Mouse (Mus musculus): ENCODE data around the gene Mef2c. TPM values are rescaled to one million over a fixed set of nuclear protein-coding genes. Genes with fewer than 3 reads are reported as not detected.
A peak's percentile ranks its signal among the peaks of the same experiment; 100 is the strongest.

The Mef2c gene
- polyA plus RNA-seq, 1 experiment from 2014 or later, result 30.6 TPM

- Histone ChIP-seq H3K27me3 (replicated peaks; ENCODE audit: control insufficient read depth, insufficient read depth, low read length) (no peaks in the 10 kb centered on the region), H3K4me1 (ENCODE audit: control insufficient read depth, insufficient read depth, low read length) (0 out of 2 replicates have a peak, but pooled peaks cover 2% of the 10 kb centered on the region), H3K27ac (ENCODE audit: low read length) (no peak overlapping the region), H3K9me3 (ENCODE audit: control insufficient read depth, low read length) (no peaks in the 10 kb centered on the region), H3K9ac (ENCODE audit: low read depth, low read length) (no peak overlapping the region), H3K4me2 (ENCODE audit: low read depth, low read length) (no peak overlapping the region), H3K4me3 (ENCODE audit: low read length) (no peak overlapping the region), H3K36me3 (ENCODE audit: control insufficient read depth, insufficient read depth, low read length) (no peaks in the 10 kb centered on the region)
- 81% methylated on average over 4 of the region's 4 CpGs for WGBS
- no peak for ATAC-seq
Observed at GRCm38 (mm10) chr13:83530889-83531288, 27.1 kb downstream of the Mef2c start.

- H3K36me3 ChIP-seq (ENCODE audit: control insufficient read depth, insufficient read depth, low read length), result no peaks in the 10 kb centered on the region
- H3K4me1 ChIP-seq (ENCODE audit: control insufficient read depth, insufficient read depth, low read length), result no peaks in the 10 kb centered on the region
- H3K27ac ChIP-seq (ENCODE audit: low read length), result no peak overlapping the region
- no peaks in the 10 kb centered on the region for H3K27me3 ChIP-seq (replicated peaks; ENCODE audit: control insufficient read depth, insufficient read depth, low read length)
- 47% methylated on average over 8 of the region's 8 CpGs for WGBS
- no peak overlapping the region for H3K4me3 ChIP-seq (ENCODE audit: low read length)
- H3K9me3 ChIP-seq (ENCODE audit: control insufficient read depth, low read length), result no peaks in the 10 kb centered on the region
- peak; percentile 72 for ATAC-seq
- no peak overlapping the region for H3K9ac ChIP-seq (ENCODE audit: low read depth, low read length)
- H3K4me2 ChIP-seq (ENCODE audit: low read depth, low read length), result no peak overlapping the region
Observed at GRCm38 (mm10) chr13:83531968-83532591, 28.2 kb downstream of the Mef2c start.

GRCm38 (mm10) chr13:83536361-83536760, 32.5 kb downstream of the Mef2c start:
- H3K4me1 ChIP-seq (ENCODE audit: control insufficient read depth, insufficient read depth, low read length), result no peaks in the 10 kb centered on the region
- ATAC-seq, result no peak
- H3K4me3 ChIP-seq (ENCODE audit: low read length), result no peak overlapping the region
- no peaks in the 10 kb centered on the region for H3K36me3 ChIP-seq (ENCODE audit: control insufficient read depth, insufficient read depth, low read length)
- no peak overlapping the region for H3K4me2 ChIP-seq (ENCODE audit: low read depth, low read length)
- no peak overlapping the region for H3K27ac ChIP-seq (ENCODE audit: low read length)
- 70% methylated on average over 3 of the region's 3 CpGs for WGBS
- H3K9ac ChIP-seq (ENCODE audit: low read depth, low read length), result no peak overlapping the region
- no peaks in the 10 kb centered on the region for H3K27me3 ChIP-seq (replicated peaks; ENCODE audit: control insufficient read depth, insufficient read depth, low read length)
- no peaks in the 10 kb centered on the region for H3K9me3 ChIP-seq (ENCODE audit: control insufficient read depth, low read length)

GRCm38 (mm10) chr13:83537163-83537562, 33.3 kb downstream of the Mef2c start:
- Histone ChIP-seq H3K9ac (ENCODE audit: low read depth, low read length) (no peak overlapping the region), H3K27ac (ENCODE audit: low read length) (no peak overlapping the region), H3K9me3 (ENCODE audit: control insufficient read depth, low read length) (no peaks in the 10 kb centered on the region), H3K4me1 (ENCODE audit: control insufficient read depth, insufficient read depth, low read length) (no peaks in the 10 kb centered on the region), H3K4me3 (ENCODE audit: low read length) (no peak overlapping the region), H3K27me3 (replicated peaks; ENCODE audit: control insufficient read depth, insufficient read depth, low read length) (no peaks in the 10 kb centered on the region), H3K4me2 (ENCODE audit: low read depth, low read length) (no peak overlapping the region), H3K36me3 (ENCODE audit: control insufficient read depth, insufficient read depth, low read length) (no peaks in the 10 kb centered on the region)
- no peak for ATAC-seq
- WGBS, result 56% methylated on average over 5 of the region's 5 CpGs

GRCm38 (mm10) chr13:83539921-83540320, 36.1 kb downstream of the Mef2c start:
- no peak overlapping the region for H3K27ac ChIP-seq (ENCODE audit: low read length)
- H3K4me1 ChIP-seq (ENCODE audit: control insufficient read depth, insufficient read depth, low read length), result no peaks in the 10 kb centered on the region
- no peaks in the 10 kb centered on the region for H3K36me3 ChIP-seq (ENCODE audit: control insufficient read depth, insufficient read depth, low read length)
- H3K9ac ChIP-seq (ENCODE audit: low read depth, low read length), result no peak overlapping the region
- no peak overlapping the region for H3K4me2 ChIP-seq (ENCODE audit: low read depth, low read length)
- no peak for ATAC-seq
- H3K9me3 ChIP-seq (ENCODE audit: control insufficient read depth, low read length), result no peaks in the 10 kb centered on the region
- H3K4me3 ChIP-seq (ENCODE audit: low read length), result no peak overlapping the region
- no peaks in the 10 kb centered on the region for H3K27me3 ChIP-seq (replicated peaks; ENCODE audit: control insufficient read depth, insufficient read depth, low read length)

- no peak overlapping the region for H3K27ac ChIP-seq (ENCODE audit: low read length)
- H3K4me1 ChIP-seq (ENCODE audit: control insufficient read depth, insufficient read depth, low read length), result no peaks in the 10 kb centered on the region
- WGBS, result 68% methylated on average over 5 of the region's 5 CpGs
- no peaks in the 10 kb centered on the region for H3K9me3 ChIP-seq (ENCODE audit: control insufficient read depth, low read length)
- H3K36me3 ChIP-seq (ENCODE audit: control insufficient read depth, insufficient read depth, low read length), result no peaks in the 10 kb centered on the region
- H3K4me3 ChIP-seq (ENCODE audit: low read length), result no peak overlapping the region
- no peak for ATAC-seq
- H3K27me3 ChIP-seq (replicated peaks; ENCODE audit: control insufficient read depth, insufficient read depth, low read length), result no peaks in the 10 kb centered on the region
- H3K4me2 ChIP-seq (ENCODE audit: low read depth, low read length), result no peak overlapping the region
- H3K9ac ChIP-seq (ENCODE audit: low read depth, low read length), result no peak overlapping the region
Observed at GRCm38 (mm10) chr13:83542666-83543065, 38.8 kb downstream of the Mef2c start.

- Histone ChIP-seq H3K4me3 (ENCODE audit: low read length) (no peak overlapping the region), H3K9ac (ENCODE audit: low read depth, low read length) (no peak overlapping the region), H3K9me3 (ENCODE audit: control insufficient read depth, low read length) (no peaks in the 10 kb centered on the region), H3K4me2 (ENCODE audit: low read depth, low read length) (no peak overlapping the region), H3K36me3 (ENCODE audit: control insufficient read depth, insufficient read depth, low read length) (no peaks in the 10 kb centered on the region), H3K27me3 (replicated peaks; ENCODE audit: control insufficient read depth, insufficient read depth, low read length) (no peaks in the 10 kb centered on the region), H3K27ac (ENCODE audit: low read length) (no peak overlapping the region), H3K4me1 (ENCODE audit: control insufficient read depth, insufficient read depth, low read length) (no peaks in the 10 kb centered on the region)
- WGBS, result 70% methylated on average over 4 of the region's 4 CpGs
- ATAC-seq, result no peak
Observed at GRCm38 (mm10) chr13:83544707-83545106, 40.9 kb downstream of the Mef2c start.

GRCm38 (mm10) chr13:83546876-83547275, 43.0 kb downstream of the Mef2c start:
- Histone ChIP-seq H3K27me3 (replicated peaks; ENCODE audit: control insufficient read depth, insufficient read depth, low read length) (no peaks in the 10 kb centered on the region), H3K36me3 (ENCODE audit: control insufficient read depth, insufficient read depth, low read length) (no peaks in the 10 kb centered on the region), H3K4me2 (ENCODE audit: low read depth, low read length) (no peak overlapping the region), H3K9ac (ENCODE audit: low read depth, low read length) (no peak overlapping the region), H3K9me3 (ENCODE audit: control insufficient read depth, low read length) (no peaks in the 10 kb centered on the region), H3K4me3 (ENCODE audit: low read length) (no peak overlapping the region), H3K27ac (ENCODE audit: low read length) (no peak overlapping the region), H3K4me1 (ENCODE audit: control insufficient read depth, insufficient read depth, low read length) (no peaks in the 10 kb centered on the region)
- no peak for ATAC-seq
- WGBS, result 94% methylated on average over 5 of the region's 5 CpGs

GRCm38 (mm10) chr13:83551259-83551658, 47.4 kb downstream of the Mef2c start:
- H3K36me3 ChIP-seq (ENCODE audit: control insufficient read depth, insufficient read depth, low read length), result no peaks in the 10 kb centered on the region

GRCm38 (mm10) chr13:83552051-83552450, 48.2 kb downstream of the Mef2c start:
- no peak for ATAC-seq
- no peaks in the 10 kb centered on the region for H3K9me3 ChIP-seq (ENCODE audit: control insufficient read depth, low read length)
- H3K9ac ChIP-seq (ENCODE audit: low read depth, low read length), result no peak overlapping the region
- H3K27ac ChIP-seq (ENCODE audit: low read length), result no peak overlapping the region
- no peak overlapping the region for H3K4me2 ChIP-seq (ENCODE audit: low read depth, low read length)
- no peaks in the 10 kb centered on the region for H3K27me3 ChIP-seq (replicated peaks; ENCODE audit: control insufficient read depth, insufficient read depth, low read length)
- H3K4me3 ChIP-seq (ENCODE audit: low read length), result no peak overlapping the region
- no peaks in the 10 kb centered on the region for H3K36me3 ChIP-seq (ENCODE audit: control insufficient read depth, insufficient read depth, low read length)
- 57% methylated on average over 1 of the region's 1 CpGs for WGBS
- no peaks in the 10 kb centered on the region for H3K4me1 ChIP-seq (ENCODE audit: control insufficient read depth, insufficient read depth, low read length)

More at GRCm38 (mm10) chr13:83551259-83551658, 47.4 kb downstream of the Mef2c start:
- no peaks in the 10 kb centered on the region for H3K9me3 ChIP-seq (ENCODE audit: control insufficient read depth, low read length)
- ATAC-seq, result no peak
- H3K4me1 ChIP-seq (ENCODE audit: control insufficient read depth, insufficient read depth, low read length), result no peaks in the 10 kb centered on the region
- H3K4me2 ChIP-seq (ENCODE audit: low read depth, low read length), result no peak overlapping the region
- H3K27ac ChIP-seq (ENCODE audit: low read length), result no peak overlapping the region
- H3K9ac ChIP-seq (ENCODE audit: low read depth, low read length), result no peak overlapping the region
- H3K27me3 ChIP-seq (replicated peaks; ENCODE audit: control insufficient read depth, insufficient read depth, low read length), result no peaks in the 10 kb centered on the region
- H3K4me3 ChIP-seq (ENCODE audit: low read length), result no peak overlapping the region
